Mouse (Mus musculus) ES-E14 (cell line): ENCODE measurements around the gene Sox5. TPM values are rescaled to one million over a fixed set of nuclear protein-coding genes. Genes with fewer than 3 reads are reported as not detected.
A peak's percentile ranks its signal among the peaks of the same experiment; 100 is the strongest.

ENCODE experiments used
- DNase-seq: peaks from one replicate; pipeline ENCODE4 v3.0.0-alpha.2; 2013; ENCODE audit warnings: low read depth, low spot score
- H3K27ac ChIP-seq: 2 replicates; pipeline ENCODE4 v1.5.1; 2012; ENCODE audit warnings: low read depth, mild to moderate bottlenecking, low read length, moderate library complexity, mixed read lengths; ENCODE audit not compliant: poor library complexity, insufficient read depth, severe bottlenecking
- H3K36me3 ChIP-seq: 2 replicates; pipeline ENCODE4 v1.6.1; 2012; ENCODE audit warnings: mild to moderate bottlenecking, low read length, moderate library complexity, mixed read lengths; ENCODE audit not compliant: control insufficient read depth, poor library complexity, insufficient read depth, severe bottlenecking
- H3K4me1 ChIP-seq, 2 experiments: fragments of 150-350 bp in 1 of 2; sonication (generic) in 1 of 2; 2 replicates each; pipeline ENCODE4 v1.6.1; 2012; ENCODE audit warnings: low read length in 2 of 2, mild to moderate bottlenecking in 1 of 2, mixed read lengths in 1 of 2; ENCODE audit not compliant: control insufficient read depth in 2 of 2, insufficient read depth in 2 of 2, poor library complexity in 1 of 2
- H3K4me3 ChIP-seq, 2 experiments: fragments of 150-350 bp in 1 of 2; sonication (generic) in 1 of 2; 2 replicates each; pipeline ENCODE4 v1.5.1; 2012; ENCODE audit warnings: low read length in 2 of 2, low read depth in 1 of 2, mild to moderate bottlenecking in 1 of 2, mixed read lengths in 1 of 2; ENCODE audit not compliant: insufficient read depth in 1 of 2, poor library complexity in 1 of 2, severe bottlenecking in 1 of 2
- H3K9ac ChIP-seq: 2 replicates; pipeline ENCODE4 v1.6.1; 2012; ENCODE audit warnings: low read depth, mild to moderate bottlenecking, low read length, mixed read lengths; ENCODE audit not compliant: poor library complexity, insufficient read depth, severe bottlenecking
- H3K9me3 ChIP-seq: fragments of 150-350 bp; sonication (generic); 2 replicates; pipeline ENCODE4 v1.6.1; 2012; ENCODE audit warnings: low read depth, mild to moderate bottlenecking, low read length; ENCODE audit not compliant: control insufficient read depth, insufficient read depth
- CHD2 ChIP-seq: IDR thresholded peaks from 2 replicates; pipeline ENCODE4 v1.6.1; 2014; ENCODE audit warnings: mild to moderate bottlenecking, low read depth, low read length, inconsistent platforms
- HCFC1 ChIP-seq: IDR thresholded peaks from 2 replicates; pipeline ENCODE4 v1.6.1; 2012; ENCODE audit warnings: low read length, inconsistent platforms, borderline replicate concordance; ENCODE audit not compliant: insufficient read depth
- MAFK ChIP-seq: IDR thresholded peaks from 2 replicates; pipeline ENCODE4 v1.6.1; 2014; ENCODE audit warnings: mild to moderate bottlenecking, low read depth, low read length, inconsistent platforms; ENCODE audit not compliant: insufficient read depth
- ZC3H11A ChIP-seq: IDR thresholded peaks from 2 replicates; pipeline ENCODE4 v1.6.1; 2012; ENCODE audit warnings: low read depth, mild to moderate bottlenecking, inconsistent platforms, low read length, borderline replicate concordance
- ZNF384 ChIP-seq: IDR thresholded peaks from 2 replicates; pipeline ENCODE4 v1.6.1; 2012; ENCODE audit warnings: low read depth, low read length, inconsistent platforms
- in situ Hi-C, 2 experiments: fragments of 600-800 bp; cut with MboI; formaldehyde crosslinking; loops; one replicate each; pipeline ENCODE4 v1.15.1; 2025; ENCODE audit warnings: low sequenced_read_pairs in 2 of 2, inconsistent platforms in 1 of 2; ENCODE audit not compliant: unreplicated experiment in 2 of 2
- total RNA-seq: library from RNA; depleted of rRNA; stranded (reverse); fragments of 300-350 nt; gene quantifications from 2 replicates; pipeline ENCODE4 v1.2.3, GENCODE M21; 2012; rRNA removed

Sox5 gene
- total RNA-seq, result 0.36 and 0.37 TPM in 2 replicates

DNA sequence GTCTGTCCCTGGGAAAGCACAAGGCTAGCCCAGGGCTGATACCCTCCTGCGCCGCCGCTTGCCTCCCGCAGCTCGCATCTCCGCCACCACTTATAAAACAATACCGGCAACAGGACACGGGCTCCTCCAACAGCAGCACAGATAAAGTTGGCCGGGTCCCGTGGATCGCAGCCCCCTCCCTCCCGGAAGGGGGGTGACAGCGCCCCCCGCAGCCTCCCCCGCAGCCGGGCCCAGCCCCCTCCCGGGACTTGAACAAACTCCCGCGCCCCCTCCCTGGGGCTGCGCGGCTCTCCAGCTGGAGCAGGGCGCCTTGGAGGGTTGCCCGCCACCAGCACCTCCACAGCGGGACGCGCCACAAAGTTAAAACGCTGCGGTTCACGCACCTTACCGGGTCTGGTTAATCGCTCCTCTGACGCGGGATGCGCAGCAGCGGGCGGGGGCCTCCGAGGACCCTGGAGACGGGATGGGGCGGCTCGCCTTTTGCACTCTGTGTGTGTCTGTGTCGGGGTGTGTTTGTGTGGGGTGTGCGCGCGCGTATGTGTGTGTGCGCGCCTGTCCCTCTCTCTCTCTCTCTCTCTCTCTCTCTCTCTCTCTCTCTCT, at the start of gene Sox5:
Gene Sox5 (minus strand): TSS at position 547 of the 600 bp plus-strand sequence.
- DNase-seq, result no peak
- in situ Hi-C loops, result no loop called here

GRCm38 (mm10) chr6:144825018-144825602, 43.3 kb upstream of the Sox5 start:
- H3K36me3 ChIP-seq, result no peaks in the 10 kb centered on the region
- no peak for DNase-seq
- no peaks in the 10 kb centered on the region for H3K4me1 ChIP-seq
- no peaks in the 10 kb centered on the region for H3K9me3 ChIP-seq
- H3K9ac ChIP-seq, result no peak overlapping the region
- H3K27ac ChIP-seq, result no peak overlapping the region
- H3K4me3 ChIP-seq, result no peak overlapping the region
- TF ChIP-seq ZC3H11A, result no peak
- no peak for TF ChIP-seq MAFK
- no peak for TF ChIP-seq ZNF384
- in situ Hi-C loops, result no loop called here

More for the DNA sequence above, at the start of gene Sox5:
- H3K27ac ChIP-seq, result no peak within 1 kb of the TSS
- no peaks in the 10 kb centered on the region for H3K9me3 ChIP-seq
- TF ChIP-seq MAFK, result no peak
- no peak for TF ChIP-seq CHD2
- no peak for TF ChIP-seq ZNF384
- no peak for TF ChIP-seq HCFC1
- no peak for TF ChIP-seq ZC3H11A
- peaks cover 0 to 3% of the 10 kb centered on the region in 2 experiments; a peak in 2 of 4 replicates for H3K4me1 ChIP-seq
- no peaks in the 10 kb centered on the region for H3K36me3 ChIP-seq
- peak within 1 kb of the TSS; percentile 69 to 70 for H3K4me3 ChIP-seq
- peak within 1 kb of the TSS; percentile 36; the same call in 1 of the 2 replicates for H3K9ac ChIP-seq

DNA sequence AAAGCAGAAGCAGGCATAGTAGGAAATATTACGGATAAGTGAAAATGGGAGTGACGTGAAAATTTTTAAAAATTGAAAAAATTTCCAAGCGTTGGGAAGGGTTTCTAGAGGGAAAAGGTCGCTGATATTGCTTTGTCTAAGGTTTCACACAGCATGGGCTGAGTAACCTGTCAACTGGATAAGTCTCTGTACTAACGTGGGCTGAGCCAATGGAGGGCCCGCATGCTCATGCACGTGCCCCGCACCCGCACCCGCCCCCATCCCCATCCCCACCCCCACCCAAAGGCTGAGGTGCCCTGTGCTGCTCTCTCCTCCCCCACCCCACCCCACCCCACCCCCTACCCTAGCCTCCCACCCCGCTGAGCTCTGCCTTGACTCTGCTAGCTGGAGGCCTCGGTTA, 42.4 kb upstream of the Sox5 start:
- TF ChIP-seq ZNF384 (no peak), CHD2 (no peak), MAFK (no peak), HCFC1 (no peak), ZC3H11A (no peak)
- DNase-seq, result no peak
- no peak overlapping the region for H3K4me3 ChIP-seq
- H3K4me1 ChIP-seq, result no peaks in the 10 kb centered on the region
- H3K27ac ChIP-seq, result no peak overlapping the region
- H3K9ac ChIP-seq, result no peak overlapping the region
- in situ Hi-C loops, result no loop called here
- no peaks in the 10 kb centered on the region for H3K36me3 ChIP-seq
- no peaks in the 10 kb centered on the region for H3K9me3 ChIP-seq

GRCm38 (mm10) chr6:144822594-144822993, 40.8 kb upstream of the Sox5 start:
- Histone ChIP-seq H3K27ac (no peak overlapping the region), H3K9me3 (no peaks in the 10 kb centered on the region), H3K9ac (no peak overlapping the region), H3K4me3 (no peak overlapping the region), H3K4me1 (no peaks in the 10 kb centered on the region), H3K36me3 (no peaks in the 10 kb centered on the region)
- DNase-seq, result no peak
- no peak for TF ChIP-seq CHD2
- TF ChIP-seq ZC3H11A, result no peak
- TF ChIP-seq HCFC1, result no peak
- no peak for TF ChIP-seq ZNF384
- no peak for TF ChIP-seq MAFK
- in situ Hi-C loops, result no loop called here
